Mouse (Mus musculus): ENCODE results near the gene Etnppl. TPM values are rescaled to one million over a fixed set of nuclear protein-coding genes. Genes with fewer than 3 reads are reported as not detected.

The Etnppl gene
- polyA plus RNA-seq, 2 experiments = 0.13 to 0.55 TPM

DNA sequence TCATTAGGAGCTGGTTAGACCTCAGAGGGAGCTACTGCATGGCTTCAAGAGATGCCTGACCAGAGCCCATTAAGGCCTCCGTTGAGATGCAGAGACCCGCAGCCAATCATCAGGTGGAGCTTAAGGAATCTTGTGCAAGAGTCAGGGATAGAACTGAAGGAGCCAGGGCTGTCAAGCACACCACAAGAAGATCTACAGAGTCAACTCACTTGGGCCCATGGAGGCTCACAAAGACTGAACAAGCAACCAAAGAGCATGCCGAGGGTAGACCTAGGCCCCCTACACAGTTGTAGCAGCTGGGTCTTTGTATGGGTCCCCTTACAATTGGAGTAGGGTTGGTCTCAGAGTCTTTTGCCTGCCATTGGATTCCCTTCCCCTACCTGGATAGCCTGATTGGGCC is 45.2 kb downstream of the Etnppl start:
- ATAC-seq (ENCODE audit: low FRiP score, low read depth) (no peak), DNase-seq (ENCODE audit: low spot score) (no peak)
- H3K27ac ChIP-seq (replicated peaks; ENCODE audit: low read depth, low read length) = no peak overlapping the region
- no peaks in the 10 kb centered on the region for H3K36me3 ChIP-seq (ENCODE audit: control insufficient read depth, insufficient read depth, low read length)
- no peak overlapping the region for H3K4me2 ChIP-seq (replicated peaks; ENCODE audit: low read depth, low read length, severe bottlenecking)
- H3K27me3 ChIP-seq (ENCODE audit: control insufficient read depth, insufficient read depth, low read length) = no peaks in the 10 kb centered on the region
- 92% methylated on average over 3 of the region's 3 CpGs for WGBS
- TF ChIP-seq POLR2A (IDR thresholded peaks at IDR 0.05; ENCODE audit: borderline replicate concordance, extremely low read depth, insufficient read depth, insufficient read length) = no peak
- no peak overlapping the region for H3K4me3 ChIP-seq (replicated peaks; ENCODE audit: low read length)
- no peaks in the 10 kb centered on the region for H3K4me1 ChIP-seq (ENCODE audit: control insufficient read depth, insufficient read depth, low read length)
- no peaks in the 10 kb centered on the region for H3K9me3 ChIP-seq (ENCODE audit: control insufficient read depth, low read length)
- no peak overlapping the region for H3K9ac ChIP-seq (ENCODE audit: low read depth, low read length, severe bottlenecking)

DNA sequence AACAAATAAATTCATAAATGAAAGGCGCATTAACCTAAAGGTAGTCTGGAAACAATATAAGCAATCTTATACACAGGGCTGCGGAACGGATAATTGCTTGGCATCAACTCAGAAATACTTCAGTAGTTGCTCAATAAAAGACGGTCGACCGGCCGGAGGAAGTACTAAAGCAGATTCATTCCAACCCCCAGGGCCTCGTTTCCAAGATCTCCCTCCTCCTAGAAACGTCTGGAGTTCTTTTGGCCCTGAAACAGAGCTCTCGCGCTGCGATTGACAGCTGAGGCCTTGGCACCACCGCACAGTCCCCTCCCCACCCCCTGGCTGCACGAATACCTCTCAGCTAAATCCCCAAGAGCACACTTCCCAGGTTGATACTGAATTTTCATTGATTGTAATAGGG is 54.0 kb downstream of the Etnppl start:
- Histone ChIP-seq H3K4me3 (replicated peaks; ENCODE audit: low read length) (no peak overlapping the region), H3K27ac (replicated peaks; ENCODE audit: low read depth, low read length) (peak overlapping the region; percentile 39; the same call in 1 of the 2 replicates), H3K4me2 (replicated peaks; ENCODE audit: low read depth, low read length, severe bottlenecking) (0 out of 2 replicates have a peak overlapping the region, but pooled peaks have one; percentile 10), H3K9ac (ENCODE audit: low read depth, low read length, severe bottlenecking) (no peak overlapping the region), H3K36me3 (ENCODE audit: control insufficient read depth, insufficient read depth, low read length) (no peaks in the 10 kb centered on the region), H3K27me3 (ENCODE audit: control insufficient read depth, insufficient read depth, low read length) (no peaks in the 10 kb centered on the region), H3K9me3 (ENCODE audit: control insufficient read depth, low read length) (no peaks in the 10 kb centered on the region), H3K4me1 (ENCODE audit: control insufficient read depth, insufficient read depth, low read length) (peaks cover 19% of the 10 kb centered on the region)
- ATAC-seq (ENCODE audit: low FRiP score, low read depth) (peak; percentile 87), DNase-seq (ENCODE audit: low spot score) (peak; percentile 88)
- no peak for TF ChIP-seq POLR2A (IDR thresholded peaks at IDR 0.05; ENCODE audit: borderline replicate concordance, extremely low read depth, insufficient read depth, insufficient read length)
- 20% methylated on average over 14 of the region's 14 CpGs for WGBS

DNA sequence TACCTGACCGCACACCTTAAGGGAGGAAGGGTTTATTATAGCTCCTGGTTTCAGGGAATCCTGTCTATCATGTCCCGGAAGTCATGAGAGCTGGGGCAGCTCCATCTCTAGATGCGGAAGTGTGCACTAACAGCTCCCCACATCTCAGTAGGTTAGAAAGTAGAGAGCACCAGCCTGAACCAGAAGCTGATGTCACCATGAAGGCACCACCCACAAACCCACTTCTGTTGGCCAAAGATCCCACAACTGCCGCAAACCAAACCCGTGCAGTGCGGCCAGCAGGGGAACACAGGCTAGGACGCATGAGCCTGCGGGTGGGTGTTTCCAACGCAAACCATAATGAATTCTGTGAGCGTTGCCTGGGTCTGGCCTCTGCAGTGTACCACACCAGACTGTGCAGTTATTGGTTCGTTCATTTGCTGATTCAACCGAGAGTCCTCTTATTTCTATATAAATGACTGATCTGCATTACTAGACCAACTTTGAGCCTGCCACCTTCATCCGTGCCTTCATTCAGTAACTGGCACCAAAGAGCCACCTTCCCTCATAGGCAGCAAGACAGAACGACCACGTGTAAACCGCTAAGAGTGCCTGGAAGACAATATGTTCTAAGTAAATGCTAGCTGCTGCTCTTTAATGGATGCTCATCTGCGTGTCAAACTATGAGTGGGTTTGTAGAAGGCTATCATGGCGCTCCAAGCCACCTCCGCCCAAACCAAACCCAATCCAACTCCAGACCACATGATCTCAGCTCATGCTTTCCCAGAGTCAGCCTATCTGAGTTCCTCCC is 60.6 kb downstream of the Etnppl start:
- H3K4me1 ChIP-seq (ENCODE audit: control insufficient read depth, insufficient read depth, low read length) = 0 out of 2 replicates have a peak, but pooled peaks cover 2% of the 10 kb centered on the region
- H3K4me3 ChIP-seq (replicated peaks; ENCODE audit: low read length) = no peak overlapping the region
- H3K27me3 ChIP-seq (ENCODE audit: control insufficient read depth, insufficient read depth, low read length) = no peaks in the 10 kb centered on the region
- no peak overlapping the region for H3K27ac ChIP-seq (replicated peaks; ENCODE audit: low read depth, low read length)
- H3K9me3 ChIP-seq (ENCODE audit: control insufficient read depth, low read length) = no peaks in the 10 kb centered on the region
- H3K4me2 ChIP-seq (replicated peaks; ENCODE audit: low read depth, low read length, severe bottlenecking) = no peak overlapping the region
- WGBS = 93% methylated on average over 19 of the region's 19 CpGs
- no peak for TF ChIP-seq POLR2A (IDR thresholded peaks at IDR 0.05; ENCODE audit: borderline replicate concordance, extremely low read depth, insufficient read depth, insufficient read length)
- H3K36me3 ChIP-seq (ENCODE audit: control insufficient read depth, insufficient read depth, low read length) = no peaks in the 10 kb centered on the region
- no peak for ATAC-seq (ENCODE audit: low FRiP score, low read depth)
- no peak for DNase-seq (ENCODE audit: low spot score)
- no peak overlapping the region for H3K9ac ChIP-seq (ENCODE audit: low read depth, low read length, severe bottlenecking)

DNA sequence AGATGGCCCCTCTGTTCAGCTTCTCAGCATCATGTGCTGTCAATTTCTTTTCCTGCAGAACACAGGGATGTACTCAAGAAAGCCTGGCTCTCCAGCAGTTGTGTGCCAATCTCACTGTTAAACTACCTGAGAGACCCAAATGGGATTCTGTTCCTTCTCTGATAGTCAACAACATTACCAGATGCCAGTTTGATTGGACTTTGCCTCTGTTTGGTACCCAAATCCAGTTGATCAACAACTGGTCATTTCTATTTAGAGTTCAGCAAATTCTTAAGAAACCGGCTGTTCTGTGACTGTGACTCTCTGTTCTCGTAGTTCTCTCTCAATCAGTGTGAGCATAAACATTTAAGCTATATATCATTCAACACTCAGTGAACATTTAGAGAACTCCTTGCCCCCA is 64.0 kb downstream of the Etnppl start:
- Histone ChIP-seq H3K4me2 (replicated peaks; ENCODE audit: low read depth, low read length, severe bottlenecking) (no peak overlapping the region), H3K36me3 (ENCODE audit: control insufficient read depth, insufficient read depth, low read length) (no peaks in the 10 kb centered on the region), H3K27me3 (ENCODE audit: control insufficient read depth, insufficient read depth, low read length) (no peaks in the 10 kb centered on the region), H3K27ac (replicated peaks; ENCODE audit: low read depth, low read length) (no peak overlapping the region), H3K9me3 (ENCODE audit: control insufficient read depth, low read length) (no peaks in the 10 kb centered on the region), H3K9ac (ENCODE audit: low read depth, low read length, severe bottlenecking) (no peak overlapping the region), H3K4me3 (replicated peaks; ENCODE audit: low read length) (no peak overlapping the region), H3K4me1 (ENCODE audit: control insufficient read depth, insufficient read depth, low read length) (no peaks in the 10 kb centered on the region)
- ATAC-seq (ENCODE audit: low FRiP score, low read depth) = no peak
- no peak for TF ChIP-seq POLR2A (IDR thresholded peaks at IDR 0.05; ENCODE audit: borderline replicate concordance, extremely low read depth, insufficient read depth, insufficient read length)
- DNase-seq (ENCODE audit: low spot score) = no peak
- WGBS = 85% methylated on average over 2 of the region's 2 CpGs

DNA sequence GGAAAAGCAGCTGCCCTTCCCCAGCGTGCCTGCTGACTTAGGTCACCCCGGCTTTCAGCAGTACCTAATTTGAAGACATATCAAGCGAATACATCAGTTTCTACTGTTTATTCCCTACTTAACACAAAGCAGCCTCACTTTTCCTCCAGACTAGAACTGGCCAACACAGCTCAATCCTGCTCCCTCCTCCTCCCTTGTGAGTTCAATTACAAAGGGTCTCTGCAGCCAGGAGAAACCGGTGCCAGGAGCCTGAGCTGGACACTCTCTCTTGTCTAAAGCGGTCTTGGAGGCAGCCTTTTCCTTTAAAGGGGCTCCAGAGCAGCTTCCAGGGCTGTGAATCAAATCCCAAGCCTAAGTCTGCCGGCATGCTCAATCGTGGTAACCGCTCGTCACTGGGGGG is 64.9 kb downstream of the Etnppl start:
- Histone ChIP-seq H3K27ac (replicated peaks; ENCODE audit: low read depth, low read length) (no peak overlapping the region), H3K4me2 (replicated peaks; ENCODE audit: low read depth, low read length, severe bottlenecking) (no peak overlapping the region), H3K4me3 (replicated peaks; ENCODE audit: low read length) (no peak overlapping the region), H3K4me1 (ENCODE audit: control insufficient read depth, insufficient read depth, low read length) (no peaks in the 10 kb centered on the region), H3K36me3 (ENCODE audit: control insufficient read depth, insufficient read depth, low read length) (no peaks in the 10 kb centered on the region), H3K27me3 (ENCODE audit: control insufficient read depth, insufficient read depth, low read length) (no peaks in the 10 kb centered on the region), H3K9me3 (ENCODE audit: control insufficient read depth, low read length) (no peaks in the 10 kb centered on the region), H3K9ac (ENCODE audit: low read depth, low read length, severe bottlenecking) (no peak overlapping the region)
- ATAC-seq (ENCODE audit: low FRiP score, low read depth) (no peak), DNase-seq (ENCODE audit: low spot score) (no peak)
- WGBS = 87% methylated on average over 9 of the region's 9 CpGs
- no peak for TF ChIP-seq POLR2A (IDR thresholded peaks at IDR 0.05; ENCODE audit: borderline replicate concordance, extremely low read depth, insufficient read depth, insufficient read length)
